Mouse (Mus musculus): ENCODE results near the gene Fsd1.

The Fsd1 gene

GRCm38 (mm10) chr17:56010255-56010654 is 23.9 kb downstream of the Fsd1 start:
- no peak for DNase-seq

- DNase-seq: peak; percentile 79
Observed at GRCm38 (mm10) chr17:56010681-56011080, 24.4 kb downstream of the Fsd1 start.

- DNase-seq: peak; percentile 63
Observed at GRCm38 (mm10) chr17:56011441-56011840, 25.1 kb downstream of the Fsd1 start.

- no peak for DNase-seq
Observed at GRCm38 (mm10) chr17:56015293-56015692, 29.0 kb downstream of the Fsd1 start.

- DNase-seq: no peak
Observed at GRCm38 (mm10) chr17:56016382-56016781, 30.1 kb downstream of the Fsd1 start.

- DNase-seq: peak; percentile 66
Observed at GRCm38 (mm10) chr17:56016793-56017785, 30.8 kb downstream of the Fsd1 start.

- peak; percentile 64 for DNase-seq
Observed at GRCm38 (mm10) chr17:56017848-56018247, 31.5 kb downstream of the Fsd1 start.

GRCm38 (mm10) chr17:56018347-56019131 is 32.2 kb downstream of the Fsd1 start:
- peak; percentile 87 for DNase-seq

- DNase-seq: peak; percentile 54
Observed at GRCm38 (mm10) chr17:56020400-56021084, 34.2 kb downstream of the Fsd1 start.

- peak; percentile 65 for DNase-seq
Observed at GRCm38 (mm10) chr17:56021161-56021910, 35.0 kb downstream of the Fsd1 start.

GRCm38 (mm10) chr17:56022131-56022988 is 36.1 kb downstream of the Fsd1 start:
- DNase-seq: peak; percentile 83

- DNase-seq: no peak
Observed at GRCm38 (mm10) chr17:56022989-56023290, 36.6 kb downstream of the Fsd1 start.

GRCm38 (mm10) chr17:56023386-56023785 is 37.1 kb downstream of the Fsd1 start:
- no peak for DNase-seq

GRCm38 (mm10) chr17:56024476-56024875 is 38.2 kb downstream of the Fsd1 start:
- DNase-seq: peak; percentile 28

GRCm38 (mm10) chr17:56024931-56025330 is 38.6 kb downstream of the Fsd1 start:
- DNase-seq: peak; percentile 39

GRCm38 (mm10) chr17:56026303-56026702 is 40.0 kb downstream of the Fsd1 start:
- peak; percentile 28 for DNase-seq

GRCm38 (mm10) chr17:56026881-56027280 is 40.6 kb downstream of the Fsd1 start:
- peak; percentile 34 for DNase-seq

GRCm38 (mm10) chr17:56027801-56028441 is 41.6 kb downstream of the Fsd1 start:
- peak; percentile 75 for DNase-seq

GRCm38 (mm10) chr17:56030238-56030870 is 44.0 kb downstream of the Fsd1 start:
- peak; percentile 63 for DNase-seq

- peak; percentile 58 for DNase-seq
Observed at GRCm38 (mm10) chr17:56030919-56031318, 44.6 kb downstream of the Fsd1 start.

All from cerebellum, adult 11-12 months (tissue).